Mouse (Mus musculus): ENCODE data around the gene Gnai3.

The Gnai3 gene

DNA sequence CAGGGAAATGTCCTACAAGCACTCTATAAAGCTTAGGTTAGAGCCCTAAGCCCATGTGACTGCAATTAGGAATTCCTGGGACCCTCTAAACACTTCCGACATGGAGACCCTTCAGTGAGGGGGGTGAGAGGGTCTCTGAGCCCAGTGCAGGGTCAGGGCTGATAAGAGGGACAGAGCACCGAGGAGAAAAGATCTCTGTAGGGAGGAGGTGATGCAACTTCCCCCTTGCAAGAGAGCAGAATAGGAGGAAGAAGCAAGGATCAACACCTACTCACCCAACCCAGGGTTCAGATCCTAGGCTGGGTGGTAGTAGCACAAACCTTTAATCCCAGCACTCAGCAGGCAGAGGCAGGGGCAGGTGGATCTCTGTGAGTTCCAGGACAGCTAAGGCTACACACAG, 62.8 kb downstream of the Gnai3 start:
- no peak for DNase-seq (ENCODE audit: low spot score)

DNA sequence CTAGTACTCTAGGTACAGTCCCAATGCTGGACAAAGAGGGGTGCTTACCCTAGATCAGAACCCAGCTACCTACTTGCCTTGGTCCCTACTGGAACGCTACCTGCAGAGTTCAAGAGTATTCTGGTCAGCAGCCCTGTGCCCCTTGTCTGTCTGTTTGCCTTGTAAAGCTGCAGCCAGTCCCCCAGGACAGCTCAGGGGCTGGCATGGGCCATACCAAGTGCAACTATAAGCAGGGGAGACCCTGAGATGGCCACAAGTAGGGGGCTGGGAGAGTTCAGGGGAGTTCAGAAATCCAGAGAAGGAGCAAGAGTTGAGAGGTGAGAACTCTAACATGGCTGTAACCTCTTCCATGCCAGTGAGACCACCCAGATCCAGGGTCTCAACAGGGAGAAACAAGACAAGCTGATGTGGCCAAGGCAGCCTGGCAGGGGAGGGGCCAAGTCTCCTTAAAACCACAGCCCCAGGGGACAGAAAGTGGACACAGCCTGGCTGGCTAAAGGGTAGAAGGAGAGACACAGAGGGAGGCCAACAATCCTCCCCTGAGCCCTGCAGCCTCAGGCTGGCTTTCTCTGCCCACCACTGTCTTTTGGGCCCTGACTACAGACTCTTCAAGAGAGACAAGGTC, 63.6 kb downstream of the Gnai3 start:
- peak; percentile 73 for DNase-seq (ENCODE audit: low spot score)

DNA sequence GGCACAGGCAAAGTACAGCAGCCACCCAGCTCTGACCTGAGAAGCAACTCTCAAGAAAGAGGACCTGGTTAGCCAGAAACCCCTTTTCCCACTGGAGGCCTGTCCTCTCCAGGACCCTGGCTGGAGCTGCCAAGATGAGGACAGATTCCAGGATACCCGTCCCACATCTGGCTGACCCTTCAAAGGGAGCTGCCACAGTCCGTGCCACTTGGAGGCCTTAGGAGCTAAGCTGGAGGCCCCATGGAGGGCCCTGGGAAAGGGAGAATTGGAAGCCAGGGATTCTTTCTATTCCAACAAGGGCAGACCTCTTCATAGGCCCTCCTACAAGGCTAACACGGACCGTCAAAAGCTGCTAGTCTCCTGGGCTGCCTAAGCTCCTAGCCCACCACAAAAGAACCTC, 64.3 kb downstream of the Gnai3 start:
- DNase-seq (ENCODE audit: low spot score): peak; percentile 69

DNA sequence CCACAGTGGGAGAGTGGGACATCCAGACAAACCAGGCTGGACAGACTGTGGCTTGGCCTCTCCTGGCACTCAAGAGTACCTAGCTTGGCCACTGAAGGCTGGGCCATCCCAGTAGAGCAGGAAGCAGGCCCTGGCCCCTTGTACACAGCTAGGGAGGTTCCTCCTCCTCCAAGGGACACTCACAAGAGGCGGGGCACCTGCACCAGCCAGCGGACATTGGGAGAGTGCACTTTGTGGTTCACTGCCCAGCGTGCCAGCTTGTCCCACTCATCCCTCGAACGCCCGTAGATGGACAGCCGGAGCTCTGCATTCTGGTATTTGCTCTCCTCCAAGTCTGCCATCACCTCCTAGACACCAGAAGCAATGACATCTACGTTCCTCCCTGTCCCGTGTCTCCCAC, 69.1 kb downstream of the Gnai3 start:
- no peak for DNase-seq (ENCODE audit: low spot score)

DNA sequence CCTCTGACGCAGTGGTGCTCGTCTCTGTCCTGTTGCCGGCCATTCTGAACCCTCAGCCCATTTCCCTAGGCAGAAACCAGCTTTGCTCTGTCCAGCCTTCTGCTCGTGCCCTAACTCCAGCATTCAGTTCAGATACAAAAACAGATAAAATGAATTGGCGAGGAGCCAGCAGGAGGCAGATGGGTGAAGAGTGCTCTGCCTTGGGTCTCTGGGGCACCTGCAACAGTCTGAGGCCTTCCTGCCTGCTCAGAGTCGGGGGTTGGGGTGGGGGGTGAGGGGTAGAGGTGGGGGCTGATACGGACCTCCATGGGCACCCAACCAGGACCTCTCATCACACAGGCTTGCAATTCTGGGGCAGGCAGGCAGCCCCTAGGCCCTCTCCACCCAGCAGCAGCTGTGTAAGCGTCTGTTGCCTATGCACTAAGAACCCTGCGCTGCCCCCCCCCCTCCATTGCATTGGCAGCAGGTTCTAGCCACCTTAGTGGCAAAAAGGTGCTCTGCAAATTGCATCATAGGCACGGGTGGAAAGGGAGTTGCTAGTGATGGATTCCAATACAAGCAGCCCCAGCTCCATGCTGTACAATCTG, 72.9 kb downstream of the Gnai3 start:
- no peak for DNase-seq (ENCODE audit: low spot score)

DNA sequence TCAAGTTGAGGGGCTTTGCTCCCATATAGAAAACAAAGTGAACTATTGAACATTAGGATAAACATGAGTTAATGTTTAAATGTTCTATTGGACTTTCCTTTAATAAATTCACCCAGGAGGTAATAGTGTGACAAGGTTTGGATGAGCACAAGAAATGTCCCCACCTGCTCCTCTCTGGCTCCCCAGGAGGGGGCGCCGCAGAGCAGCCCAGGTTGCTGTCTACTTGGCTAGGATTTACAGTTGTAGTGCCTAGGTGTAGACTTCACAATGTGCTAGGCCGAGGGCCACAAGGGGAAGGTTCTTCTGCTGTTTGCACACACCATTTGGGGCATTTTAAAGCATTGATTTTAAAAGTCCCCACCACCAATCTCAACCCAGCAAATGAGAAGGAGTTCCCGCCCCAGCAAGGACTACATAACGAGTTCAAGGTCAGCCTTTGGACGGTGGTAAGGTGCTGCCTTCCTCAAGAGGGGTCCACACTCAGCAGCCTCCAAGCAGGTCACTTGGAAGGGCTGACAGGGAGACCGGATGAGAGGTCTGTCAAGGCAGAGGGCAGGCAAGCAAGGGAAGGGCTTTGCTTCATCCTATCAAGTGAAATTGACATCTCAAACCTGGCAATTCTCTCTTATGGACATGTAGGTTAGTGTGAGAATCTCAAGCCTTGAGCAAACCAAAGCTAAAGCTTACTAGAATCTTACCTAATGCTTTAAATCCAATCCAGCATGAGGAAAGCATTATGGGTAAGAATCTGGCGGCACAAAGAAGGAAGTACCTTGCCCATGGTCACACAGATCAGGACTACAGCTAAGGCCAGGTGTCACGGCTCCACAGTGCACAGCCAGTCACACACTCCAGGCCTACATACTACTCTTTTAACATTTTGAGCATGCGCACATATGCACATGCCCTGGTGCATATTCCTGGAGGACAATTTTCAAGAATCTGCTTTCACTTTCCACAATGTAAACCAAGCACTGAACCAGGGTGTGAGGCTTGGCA, 75.4 kb downstream of the Gnai3 start:
- DNase-seq (ENCODE audit: low spot score): peak; percentile 63

DNA sequence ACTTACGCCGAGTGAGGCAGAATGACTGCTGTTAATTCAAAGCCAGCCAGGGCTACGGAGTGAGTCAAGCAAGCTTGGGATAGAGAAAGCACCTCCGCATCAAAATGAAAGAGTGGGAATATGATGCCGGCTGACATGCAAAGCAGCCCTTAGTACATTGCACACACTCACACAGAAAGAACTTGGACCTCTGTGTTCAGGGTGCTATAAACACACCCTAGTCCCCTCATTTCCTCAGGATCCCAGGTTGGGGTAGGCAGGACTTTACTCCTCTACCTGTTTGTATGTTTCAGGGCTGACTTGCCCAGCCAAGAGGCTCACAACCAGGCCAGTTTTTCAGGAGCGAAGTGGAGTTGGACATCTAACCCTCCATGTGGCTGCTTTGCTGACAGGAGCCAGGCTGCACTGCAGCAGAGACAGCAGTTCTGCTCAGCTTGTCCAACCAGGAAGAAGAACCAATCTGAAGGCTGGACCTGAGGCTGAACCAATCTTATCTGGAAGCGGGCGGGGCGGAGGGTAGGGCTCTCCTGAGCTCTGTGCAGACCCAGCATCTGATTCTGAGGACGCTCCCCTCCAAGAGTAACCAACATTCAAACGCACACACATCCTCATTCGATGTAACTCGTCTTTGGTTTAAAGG, 76.6 kb downstream of the Gnai3 start:
- DNase-seq (ENCODE audit: low spot score): no peak

DNA sequence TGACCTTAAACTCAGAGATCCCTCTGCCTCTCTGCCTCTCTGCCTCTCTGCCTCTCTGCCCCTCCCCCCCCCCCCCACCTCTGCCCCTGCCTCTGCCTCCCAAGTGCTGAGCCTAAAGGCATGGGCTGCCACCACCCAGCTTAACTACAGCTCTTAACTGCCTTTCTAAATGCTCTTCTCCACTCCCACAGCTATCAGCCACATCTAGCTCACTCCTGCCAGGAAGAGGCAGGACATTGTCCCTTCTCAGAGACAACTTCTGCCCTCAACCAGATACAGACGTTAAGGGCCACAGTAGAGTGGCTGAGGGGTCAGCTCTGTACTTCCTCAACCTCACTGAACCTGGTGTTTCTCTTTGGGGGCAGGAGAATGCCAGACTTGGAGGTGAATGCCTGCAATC, 77.1 kb downstream of the Gnai3 start:
- no peak for DNase-seq (ENCODE audit: low spot score)

DNA sequence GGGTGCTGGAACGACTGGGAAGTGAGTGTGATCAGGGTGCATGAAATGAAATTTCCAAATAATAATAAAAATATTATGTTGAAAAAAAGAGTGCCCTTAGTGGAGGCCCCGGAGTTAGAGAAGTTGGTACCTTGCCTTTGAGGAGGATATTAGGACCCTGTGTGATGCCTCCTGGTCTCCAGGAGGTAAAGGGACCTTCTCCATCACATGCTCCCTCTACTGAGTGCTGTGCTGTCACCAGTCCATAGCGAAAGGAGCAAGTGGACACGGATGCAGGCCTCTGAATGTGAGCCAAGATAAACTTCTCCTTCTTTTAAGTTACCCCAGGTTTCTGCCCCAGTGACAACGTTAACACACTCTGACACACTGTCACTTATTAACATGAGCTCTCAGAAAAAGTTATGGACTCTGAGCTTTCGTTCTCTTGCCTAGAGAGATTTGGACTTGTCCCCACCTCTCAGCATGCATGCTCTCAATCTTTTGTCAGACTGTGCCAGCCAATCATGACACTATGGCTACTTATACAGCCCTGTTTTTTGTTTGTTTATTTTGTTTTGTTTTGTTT, 78.5 kb downstream of the Gnai3 start:
- no peak for DNase-seq (ENCODE audit: low spot score)

DNA sequence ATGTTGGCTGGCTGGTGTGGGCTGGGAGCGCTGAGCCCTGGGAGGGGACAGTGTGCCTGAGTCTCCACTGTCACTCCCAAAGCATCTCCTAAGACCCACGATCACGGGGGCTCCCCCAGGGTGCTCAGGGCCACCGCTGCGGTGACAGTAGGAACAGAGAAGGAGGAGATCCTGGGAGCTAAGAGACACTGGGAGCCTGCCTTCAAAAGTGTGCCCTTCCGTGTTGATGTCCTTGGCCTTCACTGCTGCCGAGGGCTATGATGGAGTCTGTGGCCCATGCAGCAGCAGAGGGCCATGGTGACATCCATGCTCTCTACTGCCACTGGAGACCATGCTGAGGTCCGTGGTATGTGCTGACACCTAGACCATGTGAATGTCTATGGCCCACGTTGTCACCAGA, 80.4 kb downstream of the Gnai3 start:
- no peak for DNase-seq (ENCODE audit: low spot score)

DNA sequence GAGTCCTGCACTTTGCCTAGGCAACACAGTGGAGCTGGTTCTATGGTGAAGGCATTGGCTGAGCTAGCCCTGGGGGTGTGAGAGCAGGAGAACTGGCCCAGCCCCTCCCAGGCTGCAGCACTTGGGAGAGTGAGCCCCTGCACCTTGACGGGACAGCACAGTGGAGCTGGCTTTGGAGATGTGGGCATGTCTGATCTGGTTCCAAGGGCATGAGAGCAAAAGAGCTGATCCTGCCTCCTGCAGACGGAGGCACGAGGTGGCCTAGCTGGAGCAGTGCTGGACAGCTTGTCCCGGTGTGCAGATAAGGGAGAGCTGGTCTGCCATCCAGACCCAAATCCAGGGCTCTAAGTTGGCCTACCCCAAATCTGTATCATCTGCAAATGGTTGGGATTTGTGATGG, 81.3 kb downstream of the Gnai3 start:
- no peak for DNase-seq (ENCODE audit: low spot score)

DNA sequence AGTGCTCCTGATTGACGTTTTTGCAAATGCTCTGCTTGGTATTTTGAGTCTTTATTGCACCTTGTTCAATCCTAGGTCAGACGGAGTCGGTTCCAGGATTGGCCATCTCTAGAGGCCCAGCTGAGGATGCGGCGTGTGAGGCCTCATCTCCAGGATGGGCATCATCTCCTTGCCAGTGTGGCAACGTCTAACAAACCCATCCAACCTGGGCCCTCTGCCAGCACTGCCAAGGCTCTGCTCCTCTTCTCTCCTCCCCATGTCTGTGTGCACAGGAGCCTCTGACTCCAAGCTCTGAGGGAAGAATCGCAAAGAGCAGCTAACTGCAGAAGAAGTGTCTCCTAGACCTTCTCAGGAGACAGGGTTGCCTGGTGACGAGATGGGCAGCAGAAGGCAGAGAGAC, 83.3 kb downstream of the Gnai3 start:
- no peak for DNase-seq (ENCODE audit: low spot score)

DNA sequence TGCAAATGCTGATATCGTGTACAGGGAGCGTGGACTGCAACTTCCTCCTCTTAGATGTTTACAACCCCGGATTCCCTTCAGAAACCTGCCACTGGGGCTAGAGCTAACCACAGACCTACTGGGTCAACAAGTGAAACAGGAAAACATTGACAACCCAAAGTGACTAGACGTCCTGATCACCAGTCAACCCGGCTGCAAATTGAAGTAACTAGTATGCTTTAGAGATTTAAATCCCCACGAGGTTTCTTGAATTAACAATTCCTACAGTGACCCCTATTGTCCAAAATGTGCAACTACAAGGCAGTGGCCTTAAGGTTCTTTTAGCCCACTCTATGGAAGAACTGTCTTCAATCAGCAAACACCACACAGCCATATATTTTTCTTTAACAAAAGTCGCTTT, 84.5 kb downstream of the Gnai3 start:
- peak; percentile 74 for DNase-seq (ENCODE audit: low spot score)
